In genomic region chr11:50018848-50019247, GRCm38 (mm10) we compare ENCODE assay signal across 19 mouse cellular contexts.
"Had no signal": no experiment of that assay in that cellular context is flagged by ENCODE, and none has a peak within 500 bp of the region (broad histone marks: within the 10 kb centered on the region; RNA-seq: fewer than 3 reads in every experiment).

No protein-coding gene starts in this region.

- H3K4me1 ChIP-seq: kidney, embryonic 15.5 days; liver, embryonic 13.5 days; midbrain, embryonic 10.5 days; midbrain, embryonic 13.5 days; stomach, embryonic 15.5 days had no signal

- H3K27me3 ChIP-seq: stomach, embryonic 15.5 days had no signal

- ATAC-seq: midbrain, embryonic 13.5 days; midbrain, embryonic 16.5 days had no signal

- H3K4me3 ChIP-seq: kidney, embryonic 15.5 days; left cerebral cortex, adult 2 months; liver, embryonic 13.5 days; midbrain, embryonic 10.5 days; midbrain, embryonic 13.5 days; stomach, embryonic 15.5 days had no signal

- H3K36me3 ChIP-seq: kidney, embryonic 15.5 days; liver, embryonic 13.5 days; midbrain, embryonic 10.5 days; midbrain, embryonic 13.5 days; stomach, embryonic 15.5 days had no signal

- H3K9me3 ChIP-seq: kidney, embryonic 15.5 days; liver, embryonic 13.5 days; midbrain, embryonic 10.5 days; midbrain, embryonic 13.5 days; stomach, embryonic 15.5 days had no signal

- H3K9ac ChIP-seq: kidney, embryonic 15.5 days; liver, embryonic 13.5 days; lung, embryonic 14.5 days; midbrain, embryonic 13.5 days; stomach, embryonic 15.5 days had no signal

- DNase-seq: kidney, adult 11 months; kidney, adult 8-10 months; kidney, postnatal 10 days; kidney, postnatal 36 days; layer of hippocampus, postnatal 36 days; liver, embryonic 13.5 days; lung, embryonic 14.5 days; lung, postnatal 10 days; lung, postnatal 36 days; right cerebral cortex, adult 18-20 months; right cerebral cortex, postnatal 25 days; spleen, adult 18-20 months; thymus, postnatal 25 days had no signal

- H3K27ac ChIP-seq: kidney, embryonic 15.5 days; left cerebral cortex, adult 2 months; liver, embryonic 13.5 days; midbrain, embryonic 10.5 days; midbrain, embryonic 13.5 days; stomach, embryonic 15.5 days had no signal

- H3K4me2 ChIP-seq: kidney, embryonic 15.5 days; liver, embryonic 13.5 days; lung, embryonic 14.5 days; midbrain, embryonic 13.5 days; stomach, embryonic 15.5 days had no signal
